Mouse (Mus musculus) T-helper 17 cell (primary cell): ENCODE data around the gene Capn8.
"Not testable (repeated sequence)": the region's sequence is repeated elsewhere in the genome, so short reads cannot be mapped to it uniquely, and the experiment has no call there.

ENCODE experiments used
- in situ Hi-C, 2 experiments: fragments of 300-600 bp; cut with MboI, MseI; formaldehyde crosslinking; loops; 1 replicate in 1 of 2; 2 replicates in 1 of 2; pipeline ENCODE4 v1.15.1; 2025; ENCODE audit warnings: high pct_unique_total_duplicates in 2 of 2

Gene Capn8

DNA sequence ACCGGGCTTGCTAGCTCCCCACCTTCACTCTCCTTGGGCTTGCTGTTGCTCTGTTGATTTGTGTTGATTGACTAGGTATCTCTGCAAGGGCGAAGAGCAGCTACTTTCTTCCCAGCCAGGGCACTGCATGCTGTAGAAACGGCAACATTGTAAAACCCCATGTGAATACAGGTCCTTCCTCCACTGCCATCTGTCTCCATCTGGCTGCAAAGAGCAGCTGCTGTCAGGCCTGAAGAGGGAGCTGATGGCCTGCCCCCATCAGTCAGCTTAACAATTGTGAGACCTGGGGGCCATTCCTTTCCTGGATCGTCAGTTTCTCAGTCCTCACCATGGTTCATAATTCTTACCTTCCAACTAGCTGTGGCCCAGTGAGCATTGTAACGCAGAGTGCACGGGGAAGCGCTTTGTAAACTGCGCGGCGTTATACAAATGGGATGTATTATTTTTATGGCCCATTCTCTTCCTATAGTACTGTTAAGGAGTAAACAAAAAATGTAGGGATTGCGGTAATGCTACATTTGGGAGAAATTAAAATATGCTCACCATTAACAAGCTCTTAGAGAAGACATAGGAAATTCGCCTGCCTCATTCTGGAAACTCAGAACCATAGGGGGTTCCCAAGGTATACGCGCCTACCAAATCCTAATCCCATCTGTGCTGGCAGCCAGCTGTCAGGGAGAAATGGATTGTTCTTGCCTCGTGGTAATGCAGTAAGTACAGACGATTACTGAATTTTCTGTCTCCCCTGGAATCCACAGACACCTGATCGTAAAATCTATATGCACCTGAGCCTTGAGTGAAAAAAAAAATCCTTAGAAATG is 40.7 kb downstream of the Capn8 start:
- in situ Hi-C loops: no loop called here

DNA sequence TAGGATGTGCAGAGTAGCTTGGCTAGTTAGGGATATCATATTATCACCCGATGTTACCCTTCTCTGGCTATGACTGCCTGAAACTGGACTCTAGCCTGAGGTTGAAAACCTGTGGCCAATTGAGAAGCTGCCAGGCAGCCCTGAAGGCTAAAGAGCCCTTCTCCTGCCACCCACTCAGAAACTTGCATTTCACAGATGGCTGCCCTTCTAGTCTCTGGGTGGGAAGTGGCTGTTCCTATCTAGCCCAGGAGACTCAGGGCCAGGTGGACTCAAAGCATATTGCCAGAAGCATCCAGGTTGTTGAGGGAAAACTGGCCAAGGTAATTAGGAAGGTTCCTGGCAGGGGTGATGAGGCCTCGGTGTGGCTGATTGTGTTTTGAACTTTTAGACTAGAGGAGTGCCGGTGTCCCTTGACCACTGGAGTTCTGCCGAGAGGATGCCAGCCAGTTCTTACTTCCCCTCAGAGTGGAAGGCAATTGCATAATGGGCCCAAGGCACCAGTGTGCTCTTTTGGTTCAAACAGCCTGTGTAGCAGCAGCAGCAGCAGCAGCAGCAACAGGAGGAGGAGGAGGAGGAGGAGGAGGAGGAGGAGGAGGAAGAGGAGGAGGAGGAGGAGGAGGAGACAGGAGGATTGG is 45.0 kb downstream of the Capn8 start:
- in situ Hi-C loops: no loop called here

DNA sequence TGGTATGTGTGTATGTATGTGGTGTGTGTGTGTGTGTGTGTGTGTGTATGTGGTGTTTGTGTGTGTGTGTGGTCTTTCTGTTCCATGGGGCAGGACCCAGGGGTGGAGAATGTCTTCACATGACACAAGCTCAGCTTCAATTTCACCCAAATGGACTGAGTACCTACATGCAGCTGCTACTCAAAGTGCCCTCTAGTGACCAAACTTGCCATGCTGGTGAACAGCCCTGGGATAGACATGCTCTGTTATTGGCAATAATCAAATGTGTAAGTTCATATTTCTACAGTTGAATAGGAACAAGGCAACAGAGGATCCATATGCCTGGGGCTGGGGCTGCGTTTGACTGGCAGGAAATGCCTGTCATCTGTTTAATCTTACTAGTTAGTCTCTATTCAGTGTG is 50.7 kb downstream of the Capn8 start:
- in situ Hi-C loops: no loop called here

DNA sequence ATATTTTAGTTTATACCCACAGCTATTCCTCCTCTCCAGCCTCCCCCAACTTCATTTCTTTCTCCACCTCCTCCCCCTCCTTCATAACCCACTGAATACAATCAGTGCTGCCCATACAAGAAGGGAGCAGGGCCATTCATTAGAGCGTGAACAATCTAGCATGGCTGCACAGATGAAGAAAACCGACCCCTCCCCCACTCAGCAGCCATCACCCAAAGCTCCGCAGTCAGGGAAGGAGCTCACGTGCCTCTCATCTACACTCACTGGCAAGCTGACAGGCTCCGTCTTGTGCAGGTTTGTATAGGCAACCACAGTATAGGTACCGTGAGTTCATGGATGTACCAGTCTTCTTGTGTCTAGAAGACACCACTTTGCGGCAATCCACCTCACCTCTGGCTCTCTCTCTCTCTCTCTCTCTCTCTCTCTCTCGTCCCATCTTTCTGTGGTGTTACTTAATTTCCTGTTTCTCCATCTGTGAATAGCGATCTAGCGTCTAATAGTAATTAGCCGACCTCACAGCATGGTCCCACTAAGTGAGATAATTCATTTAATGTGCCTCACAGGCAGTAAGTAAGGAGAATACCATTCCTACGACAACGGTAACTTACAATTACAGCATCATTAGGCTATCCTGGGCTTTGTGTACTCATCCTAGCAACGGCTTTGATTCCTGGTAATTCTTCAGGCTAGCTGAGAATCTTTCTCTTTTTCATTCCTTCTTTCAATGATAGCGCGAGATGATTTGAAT is 53.6 kb downstream of the Capn8 start:
- in situ Hi-C loops: no loop called here

DNA sequence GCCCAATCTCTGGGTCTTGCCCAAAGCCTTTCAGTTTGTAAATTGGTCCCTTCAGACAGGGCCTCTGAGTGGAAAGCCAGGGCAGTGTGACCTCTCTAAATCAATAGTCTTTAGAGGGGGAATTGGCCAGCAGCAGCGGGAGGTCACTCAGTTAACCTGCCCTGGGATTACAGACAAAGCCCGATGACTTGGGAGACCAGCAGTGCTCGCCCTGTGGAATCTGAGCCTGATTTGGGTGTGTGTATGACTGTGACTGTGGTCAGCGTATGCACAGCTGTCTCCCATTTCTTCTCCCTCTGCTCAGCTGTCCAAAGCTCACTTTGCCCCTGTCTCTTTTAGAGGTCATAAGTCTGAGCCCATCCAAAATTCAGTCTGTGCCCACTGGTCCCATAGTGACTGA is 55.7 kb downstream of the Capn8 start:
- in situ Hi-C loops: no loop called here

DNA sequence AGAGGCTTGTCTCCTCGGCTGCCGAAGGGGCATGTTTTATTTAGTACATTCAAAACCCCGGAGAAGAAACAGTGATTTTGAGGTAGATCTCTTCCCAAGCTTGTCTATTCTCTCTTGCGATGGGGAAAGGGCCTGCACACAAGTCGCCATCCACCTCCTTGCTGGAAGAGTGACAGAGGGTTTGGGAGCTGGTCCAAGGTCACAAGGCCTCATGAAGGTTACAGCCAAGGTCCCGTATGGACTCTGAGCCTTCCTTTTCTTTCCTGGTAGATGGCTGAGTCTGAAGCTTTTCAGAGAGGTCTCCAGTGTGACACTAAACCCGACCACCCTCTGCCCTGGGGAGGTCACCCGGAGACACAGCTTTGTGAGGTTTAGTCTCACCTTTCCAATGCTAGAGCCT is 56.4 kb downstream of the Capn8 start:
- in situ Hi-C loops: no loop called here

DNA sequence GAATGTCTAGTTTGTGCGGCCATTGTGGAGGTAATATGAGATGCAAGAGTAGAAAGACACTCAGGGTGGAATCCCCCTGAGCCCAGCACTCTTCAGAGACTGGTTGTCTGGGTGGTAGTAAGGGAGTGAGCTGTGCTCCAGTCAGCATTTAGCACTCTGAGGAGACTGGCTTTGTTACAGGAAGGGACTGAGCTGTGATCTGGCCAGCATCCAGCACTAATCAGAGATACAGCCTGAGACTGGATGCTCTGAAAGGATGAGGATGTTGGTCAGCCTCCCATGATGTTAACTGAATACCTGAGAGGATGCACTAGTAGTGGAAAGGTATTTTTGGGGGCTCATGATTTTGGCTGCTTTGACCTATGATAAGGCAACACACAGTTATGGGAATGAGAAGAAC is 61.4 kb downstream of the Capn8 start:
- in situ Hi-C loops: no loop called here

DNA sequence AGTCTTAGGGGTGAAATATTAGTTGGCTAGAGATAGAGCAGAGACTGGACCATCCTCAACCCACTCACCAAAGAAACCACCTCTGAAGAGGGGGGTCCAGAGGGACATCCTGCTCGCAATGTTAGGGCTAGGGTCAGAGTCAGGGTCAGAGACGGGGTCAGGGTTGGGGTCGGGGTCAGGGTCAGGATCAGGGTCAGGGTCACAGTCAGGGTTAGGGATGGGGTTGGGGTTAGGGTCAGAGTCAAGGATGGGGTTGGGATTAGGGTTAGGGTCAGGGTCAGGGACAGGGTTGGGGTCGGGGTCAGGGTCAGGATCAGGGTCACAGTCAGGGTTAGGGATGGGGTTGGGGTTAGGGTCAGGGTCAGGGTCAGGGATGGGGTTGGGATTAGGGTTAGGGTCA is 64.4 kb downstream of the Capn8 start:
- in situ Hi-C loops: no loop called here

DNA sequence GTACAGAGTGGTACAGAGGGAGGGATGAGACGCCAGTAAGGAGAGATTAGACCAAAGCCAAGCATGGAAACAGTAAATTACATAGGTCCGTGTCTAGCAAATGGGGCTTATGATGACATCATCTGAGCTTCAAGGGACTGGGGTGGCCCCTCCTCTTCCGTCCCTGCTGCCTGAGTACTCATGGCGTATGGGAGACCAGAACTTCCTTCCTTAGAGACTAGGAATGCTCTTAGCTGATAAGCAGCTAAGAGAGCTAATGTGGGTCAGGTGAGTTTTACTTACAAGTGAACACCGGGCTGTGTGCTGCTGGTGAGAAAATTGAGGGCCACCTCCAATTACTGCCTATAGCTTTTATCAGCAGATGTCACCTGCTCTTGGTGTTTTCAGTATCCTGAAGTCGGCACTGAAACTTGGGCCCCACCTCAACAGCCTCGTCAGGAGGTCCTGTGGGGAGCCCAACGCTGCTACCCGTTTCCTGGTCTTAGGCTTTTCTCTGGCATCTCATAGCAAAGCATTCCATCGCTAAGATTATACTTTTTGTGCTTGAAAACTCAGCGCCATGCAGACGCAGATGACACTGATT is 69.0 kb downstream of the Capn8 start:
- in situ Hi-C loops: no loop called here

DNA sequence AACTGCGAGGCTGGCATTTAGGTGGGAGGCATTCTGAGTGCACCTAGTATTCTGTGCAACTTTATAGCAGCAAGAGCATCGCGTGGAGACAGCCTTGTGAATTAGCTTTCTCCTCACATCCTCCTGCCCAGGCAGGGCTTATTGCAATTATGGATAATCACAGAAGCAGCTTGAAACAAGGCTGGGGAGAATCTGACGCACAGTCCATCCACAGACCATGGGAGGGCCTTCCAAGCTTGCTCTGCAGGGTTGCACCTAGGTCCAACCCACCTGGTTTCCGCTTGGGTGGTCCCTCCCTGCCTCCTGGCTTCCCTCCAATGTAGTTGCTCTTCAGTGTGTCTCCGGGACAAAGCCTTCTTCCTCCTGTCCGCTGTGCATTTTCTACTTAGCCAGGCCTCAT is 74.2 kb downstream of the Capn8 start:
- in situ Hi-C loops: no loop called here

DNA sequence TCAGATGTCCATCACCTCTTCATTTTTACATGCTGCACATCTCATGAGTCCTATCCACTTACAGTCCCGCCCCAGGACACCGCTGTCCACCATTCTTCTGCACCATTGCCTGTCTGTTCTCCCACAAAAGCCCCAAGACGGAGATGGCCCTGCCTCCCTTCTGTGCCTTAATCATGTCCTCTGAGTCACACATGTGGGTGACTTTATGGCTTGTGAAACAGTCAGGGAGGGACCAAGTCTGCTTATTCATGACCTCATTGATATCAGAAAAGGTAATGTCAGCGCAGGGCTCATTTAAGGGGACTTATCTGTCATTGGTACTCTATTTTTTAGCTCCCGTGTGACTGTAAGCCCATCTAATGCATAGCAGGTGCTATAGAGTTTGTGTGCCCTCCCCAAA is 74.6 kb downstream of the Capn8 start:
- in situ Hi-C loops: no loop called here

DNA sequence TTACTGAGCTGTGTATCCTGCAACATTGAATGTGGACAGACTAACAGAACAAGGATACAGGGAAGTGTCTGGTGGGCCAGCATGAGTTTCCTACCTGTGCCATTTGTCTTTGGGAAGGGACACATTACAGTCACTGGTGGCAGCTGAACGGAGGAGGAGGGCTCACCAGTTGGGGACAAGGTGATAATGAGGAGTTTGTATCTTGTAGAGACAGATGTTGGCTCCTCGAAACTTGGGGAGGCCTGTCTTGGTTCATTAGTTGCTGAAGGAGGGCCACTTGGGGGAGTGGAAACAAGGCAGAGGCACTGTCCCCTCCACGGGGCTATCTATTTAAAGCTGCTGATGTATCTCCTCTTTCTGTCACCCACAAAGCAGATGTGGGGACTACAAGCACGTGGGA is 75.3 kb downstream of the Capn8 start:
- in situ Hi-C loops: no loop called here

DNA sequence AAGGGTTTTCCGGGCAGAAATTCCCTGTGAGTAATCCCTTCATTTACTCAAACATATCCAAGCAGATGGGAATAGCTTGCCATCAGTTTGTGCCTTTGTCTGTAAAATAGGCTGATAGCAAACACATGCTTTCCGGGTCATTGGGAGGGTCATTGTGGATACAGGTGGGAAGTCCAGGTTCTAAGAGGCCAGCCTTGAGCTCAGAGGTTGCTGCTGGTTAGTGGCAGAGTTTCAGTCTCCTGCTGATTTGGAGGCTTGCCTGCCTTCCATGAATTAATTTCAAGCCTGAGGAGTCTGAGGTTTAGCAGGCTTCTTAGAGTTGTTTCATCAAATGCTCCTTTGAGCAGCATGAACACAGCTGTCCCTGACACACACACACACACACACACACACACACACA is 78.0 kb downstream of the Capn8 start:
- in situ Hi-C loops: no loop called here

DNA sequence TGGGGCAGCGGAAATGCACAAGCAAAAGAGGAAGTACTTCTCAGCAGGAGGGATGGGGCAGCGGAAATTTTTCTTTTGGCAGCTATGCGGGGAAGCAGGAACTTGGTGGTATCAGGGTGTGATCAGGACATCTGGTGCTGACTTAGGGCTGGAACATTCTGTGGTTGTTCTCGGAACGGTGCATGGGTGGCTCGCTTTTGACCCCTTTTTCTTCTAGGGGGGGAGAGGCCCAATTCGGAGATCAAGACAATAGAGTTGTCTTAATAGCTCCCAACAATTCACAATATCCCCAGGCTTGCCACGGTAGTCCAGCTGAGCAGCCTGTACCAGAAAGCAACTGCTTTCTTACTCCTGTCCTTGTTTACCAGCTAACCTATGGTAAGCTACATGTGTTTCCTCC is 79.6 kb downstream of the Capn8 start:
- in situ Hi-C loops: not testable (repeated sequence)

DNA sequence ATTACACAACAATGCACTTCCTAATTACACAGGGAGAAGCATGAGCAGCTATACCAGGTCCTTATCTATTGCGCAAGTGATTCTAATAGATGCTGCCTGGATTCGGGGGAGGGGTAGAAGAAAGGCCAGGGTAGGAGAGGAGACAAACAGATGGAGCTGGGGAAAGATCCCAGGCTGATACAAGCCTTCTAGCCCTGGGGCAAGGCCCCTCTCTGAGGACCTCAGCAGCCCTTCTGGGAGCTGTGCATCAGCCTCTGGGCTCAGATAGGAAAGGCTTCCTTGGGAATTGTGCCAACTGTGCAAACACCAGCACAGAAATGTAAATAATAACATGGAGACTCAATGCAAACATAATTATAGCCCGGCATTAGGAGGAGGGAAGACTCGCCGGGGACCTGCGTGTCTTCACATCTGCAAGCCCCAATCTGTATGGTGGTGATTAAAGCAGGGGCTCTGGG is 80.4 kb downstream of the Capn8 start:
- in situ Hi-C loops: no loop called here

DNA sequence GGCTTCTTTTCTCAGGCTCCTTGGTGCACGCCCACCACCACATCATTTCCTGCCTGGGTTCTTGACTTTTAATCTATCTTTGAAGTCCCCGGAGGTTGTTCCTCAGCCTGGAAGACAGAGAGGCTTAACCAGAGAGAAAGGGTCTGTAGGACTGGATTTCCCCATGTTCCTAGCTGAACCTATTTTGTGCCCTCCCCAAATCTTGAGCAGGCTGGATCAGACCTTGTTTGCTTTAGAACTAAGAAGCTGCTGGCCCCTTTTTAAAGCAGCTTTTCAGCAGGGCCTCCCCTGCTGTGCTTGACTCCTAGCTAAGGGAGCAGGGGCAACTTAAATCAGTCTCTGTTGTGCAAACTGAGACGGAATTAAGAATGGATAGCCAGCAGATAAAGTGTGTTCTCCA is 82.0 kb downstream of the Capn8 start:
- in situ Hi-C loops: no loop called here

DNA sequence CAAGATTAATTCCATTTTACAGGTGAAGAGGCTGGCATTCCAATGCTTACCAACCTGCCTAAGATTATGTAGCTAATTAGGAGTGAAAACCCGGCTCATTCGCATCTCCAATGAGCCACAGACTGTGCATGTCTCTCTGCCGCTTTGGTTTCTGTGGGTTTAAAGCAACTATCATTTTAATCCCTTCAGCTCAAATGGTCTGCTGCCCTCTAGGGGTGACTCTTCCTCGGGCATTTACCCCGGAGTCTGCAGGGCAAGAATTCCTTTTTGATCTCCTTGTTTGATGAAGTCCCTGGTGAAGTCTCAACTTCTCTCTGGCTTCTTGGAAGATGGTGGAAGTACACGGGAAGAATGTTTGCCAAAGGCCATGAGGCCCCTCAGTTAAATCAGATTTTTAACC is 93.0 kb downstream of the Capn8 start:
- in situ Hi-C loops: loop anchor here in 1 of 2 experiments (10.0 kb wide), 1 partner anchor 173 kb away; no protein-coding TSS in a partner anchor

DNA sequence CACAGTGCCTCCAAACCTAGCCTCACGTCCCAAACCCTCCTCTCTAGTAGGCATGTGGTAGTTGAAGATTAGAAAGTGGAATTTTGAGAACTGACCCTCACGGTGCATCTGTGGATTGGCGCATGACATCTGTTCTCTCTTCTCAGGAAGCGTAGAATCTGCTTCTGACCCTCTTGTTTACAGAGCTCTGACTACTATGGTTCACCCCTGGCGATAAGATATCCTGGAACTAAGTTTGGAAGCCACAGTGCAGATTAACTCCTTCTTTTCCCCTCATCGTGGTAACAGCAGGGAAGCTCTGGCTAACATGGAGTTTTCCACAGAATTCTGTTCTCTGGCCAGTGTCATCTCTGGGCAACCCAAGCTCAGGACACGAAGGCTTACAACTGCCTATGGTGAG is 95.6 kb downstream of the Capn8 start:
- in situ Hi-C loops: no loop called here

DNA sequence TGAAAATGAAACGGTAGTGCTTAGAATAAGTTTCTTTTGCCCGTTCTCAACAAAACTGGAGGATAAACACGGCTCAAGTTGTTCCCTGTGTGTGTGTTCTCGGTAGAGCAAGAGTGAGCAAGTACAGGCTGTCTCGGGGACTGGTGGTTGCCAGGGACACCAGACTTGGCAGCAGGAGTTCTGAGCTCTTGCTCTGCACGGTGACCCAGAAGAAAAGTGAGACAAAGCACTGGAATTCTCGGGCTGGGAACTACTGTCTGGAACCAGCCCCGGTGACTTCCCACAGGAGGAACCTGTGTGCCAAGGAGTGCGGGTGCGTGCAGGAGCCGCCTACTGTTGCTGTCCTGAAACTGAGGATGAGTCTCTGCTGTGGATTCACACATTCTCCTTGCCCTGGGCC is 98.9 kb downstream of the Capn8 start:
- in situ Hi-C loops: no loop called here

DNA sequence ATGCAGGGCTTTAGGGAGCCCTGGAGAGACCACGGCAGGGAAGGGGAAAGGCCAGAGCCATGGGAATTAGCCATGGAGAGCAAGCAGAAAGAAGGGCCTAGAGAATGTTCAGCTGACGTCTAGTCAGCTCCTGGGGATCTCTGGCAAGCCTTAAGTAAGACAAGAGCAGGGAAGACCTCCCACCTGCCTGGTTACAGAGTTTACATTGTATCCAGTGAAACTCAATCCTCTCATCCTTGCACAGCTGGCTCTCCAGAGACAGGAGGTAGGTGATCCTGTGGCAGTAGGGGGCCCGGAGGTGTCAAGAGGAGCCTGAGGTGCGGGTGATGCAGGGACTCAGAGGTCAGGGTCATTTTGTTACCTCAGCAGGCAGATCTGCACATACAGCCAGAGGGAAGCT is 100.0 kb downstream of the Capn8 start:
- in situ Hi-C loops: no loop called here

DNA sequence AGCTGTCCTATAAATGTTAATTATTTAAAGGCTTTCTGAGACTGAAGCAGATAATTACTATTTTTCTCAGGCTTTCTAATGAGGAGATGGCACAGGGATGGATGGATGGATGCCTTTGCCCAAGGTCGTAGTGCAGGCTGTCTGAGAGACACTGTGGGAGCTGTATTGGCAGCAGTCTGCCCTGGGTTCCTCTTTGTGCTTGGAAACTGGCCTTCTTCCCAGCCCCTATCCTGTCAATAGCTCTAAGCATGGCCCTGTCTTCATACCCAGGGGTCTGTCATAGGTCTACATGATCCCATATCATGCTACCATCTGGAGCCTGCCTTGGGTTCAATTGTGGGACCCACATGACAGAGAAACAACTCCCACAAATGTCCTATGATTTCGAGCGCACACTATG is 102.5 kb downstream of the Capn8 start:
- in situ Hi-C loops: no loop called here

DNA sequence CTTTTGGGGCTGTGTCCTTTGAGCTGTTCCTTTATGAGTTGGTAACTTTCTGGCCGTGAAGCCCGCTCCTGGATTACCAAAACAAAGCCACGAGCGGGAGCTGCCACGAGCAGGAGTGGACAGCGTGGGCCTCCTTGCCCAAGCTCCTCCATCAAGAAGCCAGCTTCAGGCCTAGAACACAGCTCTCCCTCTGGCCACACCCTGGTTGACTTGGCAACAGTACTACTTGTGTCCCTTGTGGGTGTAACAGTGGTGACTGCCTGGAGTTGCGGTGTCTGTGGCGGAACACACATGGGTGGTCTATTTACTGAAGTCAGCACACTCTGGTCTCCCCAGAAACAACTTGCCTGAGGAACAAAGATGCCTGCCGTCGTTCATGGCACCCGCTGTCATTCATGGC is 104.9 kb downstream of the Capn8 start:
- in situ Hi-C loops: no loop called here
